ENCODE assay signal across 8 mouse cellular contexts in genomic region chr7:19748219-19749195, GRCm38 (mm10). TPM values are rescaled to one million over a fixed set of nuclear protein-coding genes. Genes with fewer than 3 reads are reported as not detected.
DNase-seq lines count a peak whose midpoint lies in the region; ATAC-seq and TF ChIP-seq lines count a peak whose summit lies in the region.

No protein-coding gene starts in this region.

- under 1% methylated on average over 32 of the region's 32 CpGs for WGBS in lung, embryonic 14.5 days

- peaks cover 18% of the 10 kb centered on the region for H3K4me1 ChIP-seq in lung, embryonic 14.5 days (ENCODE audit: insufficient read depth)

- no peaks in the 10 kb centered on the region for H3K9me3 ChIP-seq in lung, embryonic 14.5 days (ENCODE audit: low read depth, low read length)

- no peak for ATAC-seq in CD4-positive, CD25-positive, alpha-beta regulatory T cell, adult 4 months
- peak; percentile 1; the same call in 1 of the 2 replicates for ATAC-seq in lung, embryonic 14.5 days (ENCODE audit: insufficient read depth)

- peak; percentile 15 for DNase-seq in CD4-positive, CD25-positive, alpha-beta regulatory T cell, adult 2 months (ENCODE audit: low read depth, low spot score)
- peak; percentile 52 for DNase-seq in urinary bladder, postnatal 14 days (ENCODE audit: low spot score)
- no peak for DNase-seq in urinary bladder, postnatal 10 days (ENCODE audit: low spot score)
- DNase-seq in induced T-regulatory cell, adult 2 months (ENCODE audit: low read depth), result peak; percentile 56
- DNase-seq in lung, embryonic 14.5 days, result peak; percentile 82
- peak; percentile 20 for DNase-seq in retina, postnatal 7 days (ENCODE audit: low read depth, low spot score)
- no peak for DNase-seq in natural killer cell, adult 2 months (ENCODE audit: low spot score in 2 of 2)

- no peaks in the 10 kb centered on the region for H3K27me3 ChIP-seq in lung, embryonic 14.5 days (ENCODE audit: insufficient read depth, low read length)

- no peak for TF ChIP-seq CTCF in lung, embryonic 14.5 days (IDR thresholded peaks at IDR 0.05; ENCODE audit: low read depth)

- peak overlapping the region; percentile 96 for H3K27ac ChIP-seq in lung, embryonic 14.5 days (ENCODE audit: low read depth)

- peak overlapping the region; percentile 92 for H3K9ac ChIP-seq in lung, embryonic 14.5 days

- peaks cover 8% of the 10 kb centered on the region for H3K36me3 ChIP-seq in lung, embryonic 14.5 days (ENCODE audit: insufficient read depth)

- peak overlapping the region; percentile 91 for H3K4me3 ChIP-seq in lung, embryonic 14.5 days (ENCODE audit: low read depth, low read length)

- H3K4me2 ChIP-seq in lung, embryonic 14.5 days, result peak overlapping the region; percentile 89

RNA-seq across cellular contexts. Expression of gene Nectin2, which starts 1.8 kb away (rescaled TPM):
- under 1 TPM in 1 of 2 experiments, not detected in 1; 0.12 TPM for polyA plus RNA-seq in CD4-positive, CD25-positive, alpha-beta regulatory T cell, adult 4 months (2017; shearing (Covaris generic))
- 120 and 125 TPM in 2 replicates for polyA plus RNA-seq in lung, embryonic 14.5 days (2014; fragmentation: Nextera tagmentation; extraction: Ambion mirVana)

RNA-seq across cellular contexts. Expression of gene Bcam, which starts 22.3 kb away (rescaled TPM):
- polyA plus RNA-seq in CD4-positive, CD25-positive, alpha-beta regulatory T cell, adult 4 months (2017; shearing (Covaris generic)), result 1 to 10 TPM; 2.5 to 3.7 TPM
- 206 and 209 TPM in 2 replicates for polyA plus RNA-seq in lung, embryonic 14.5 days (2014; fragmentation: Nextera tagmentation; extraction: Ambion mirVana)

RNA-seq across cellular contexts. Expression of gene Tomm40, which starts 33.3 kb away (rescaled TPM):
- 1 to 10 TPM; 3.7 to 6.9 TPM for polyA plus RNA-seq in CD4-positive, CD25-positive, alpha-beta regulatory T cell, adult 4 months (2017; shearing (Covaris generic))
- polyA plus RNA-seq in lung, embryonic 14.5 days (2014; fragmentation: Nextera tagmentation; extraction: Ambion mirVana), result 149 and 168 TPM in 2 replicates

RNA-seq across cellular contexts. Expression of gene Cblc, which starts 48.1 kb away (rescaled TPM):
- not detected for polyA plus RNA-seq in CD4-positive, CD25-positive, alpha-beta regulatory T cell, adult 4 months (2017; shearing (Covaris generic))
- 6.8 and 10.2 TPM in 2 replicates for polyA plus RNA-seq in lung, embryonic 14.5 days (2014; fragmentation: Nextera tagmentation; extraction: Ambion mirVana)

RNA-seq across cellular contexts. Expression of gene Apoe, which starts 49.5 kb away (rescaled TPM):
- 1 to 10 TPM; 6.6 to 7.6 TPM for polyA plus RNA-seq in CD4-positive, CD25-positive, alpha-beta regulatory T cell, adult 4 months (2017; shearing (Covaris generic))
- polyA plus RNA-seq in lung, embryonic 14.5 days (2014; fragmentation: Nextera tagmentation; extraction: Ambion mirVana), result 404 and 439 TPM in 2 replicates

Comparison
In these comparisons a context has a peak if more than half of its experiments do, and no peak if none do; other contexts are left out.
1. DNase-seq: peak in CD4-positive, CD25-positive, alpha-beta regulatory T cell, adult 2 months (single experiment), urinary bladder, postnatal 14 days (single experiment), induced T-regulatory cell, adult 2 months (single experiment), lung, embryonic 14.5 days (single experiment) and retina, postnatal 7 days (single experiment); none in urinary bladder, postnatal 10 days (single experiment) and natural killer cell, adult 2 months (0 of 2).
2. RNA of gene Nectin2, which starts 1.8 kb away (polyA plus RNA-seq): 120 to 125 TPM in lung, embryonic 14.5 days; 0.12 TPM in CD4-positive, CD25-positive, alpha-beta regulatory T cell, adult 4 months; every median in the first group is over 100 times any median in the second.
3. RNA of gene Bcam, which starts 22.3 kb away (polyA plus RNA-seq): 206 to 209 TPM in lung, embryonic 14.5 days; 2.5 to 3.7 TPM in CD4-positive, CD25-positive, alpha-beta regulatory T cell, adult 4 months; every median in the first group is over 10 times any median in the second.
4. RNA of gene Tomm40, which starts 33.3 kb away (polyA plus RNA-seq): 149 to 168 TPM in lung, embryonic 14.5 days; 3.7 to 6.9 TPM in CD4-positive, CD25-positive, alpha-beta regulatory T cell, adult 4 months; every median in the first group is over 10 times any median in the second.